Mouse (Mus musculus): ENCODE data around the gene Zfp39.

- TF ChIP-seq HCFC1 (IDR thresholded peaks at IDR 0.05; ENCODE audit: borderline replicate concordance, insufficient read depth, low read length) (no peak), ZNF384 (IDR thresholded peaks at IDR 0.05; ENCODE audit: low read depth, low read length) (no peak), CHD2 (IDR thresholded peaks at IDR 0.05; ENCODE audit: low read depth, low read length) (no peak), MAFK (IDR thresholded peaks at IDR 0.05; ENCODE audit: insufficient read depth, low read depth, low read length) (no peak)
Measured at GRCm38 (mm10) chr11:58867954-58868330, 36.1 kb downstream of the Zfp39 start.
